Mouse (Mus musculus) midbrain, postnatal 0 days (tissue): Measurements from ENCODE around the gene B3gnt2. TPM values are rescaled to one million over a fixed set of nuclear protein-coding genes. Genes with fewer than 3 reads are reported as not detected.
A peak's percentile ranks its signal among the peaks of the same experiment; 100 is the strongest.

Experiments
- ATAC-seq: fragments of 200-750 bp; cut with Nextera tagmentation; 2 replicates; pipeline ENCODE4 v1.8.0; 2017; ENCODE audit warnings: moderate number of reproducible peaks, mild to moderate bottlenecking, moderate TSS enrichment, moderate library complexity; ENCODE audit not compliant: low FRiP score
- DNase-seq: peaks from one replicate; pipeline ENCODE4 v3.0.0-alpha.2; 2015; ENCODE audit warnings: low spot score
- H3K27ac ChIP-seq: fragments of 300-500 bp; sonication (generic); 2 replicates; pipeline ENCODE4 v1.5.1; 2014; ENCODE audit warnings: low read depth, mild to moderate bottlenecking, low read length, mixed read lengths
- H3K27me3 ChIP-seq: fragments of 300-500 bp; sonication (generic); 2 replicates; pipeline ENCODE4 v1.6.1; 2014; ENCODE audit warnings: low read length, control low read depth, mixed read lengths; ENCODE audit not compliant: insufficient read depth
- H3K36me3 ChIP-seq: fragments of 300-500 bp; sonication (generic); 2 replicates; pipeline ENCODE4 v1.6.1; 2014; ENCODE audit warnings: low read length, control low read depth, mixed read lengths; ENCODE audit not compliant: insufficient read depth
- H3K4me1 ChIP-seq: fragments of 300-500 bp; sonication (generic); 2 replicates; pipeline ENCODE4 v1.6.1; 2014; ENCODE audit warnings: mild to moderate bottlenecking, control low read depth, antibody characterized with exemption, low read length, mixed read lengths; ENCODE audit not compliant: insufficient read depth
- H3K4me2 ChIP-seq: fragments of 300-500 bp; sonication (generic); 2 replicates; pipeline ENCODE4 v1.6.1; 2014; ENCODE audit warnings: low read depth, mild to moderate bottlenecking, low read length, mixed read lengths; ENCODE audit not compliant: poor library complexity, severe bottlenecking
- H3K4me3 ChIP-seq: fragments of 300-500 bp; sonication (generic); 2 replicates; pipeline ENCODE4 v1.5.1; 2014; ENCODE audit warnings: low read depth, mild to moderate bottlenecking, low read length, moderate library complexity
- H3K9ac ChIP-seq: fragments of 300-500 bp; sonication (generic); replicated peaks from 2 replicates; pipeline ENCODE4 v1.6.1; 2014; ENCODE audit warnings: mild to moderate bottlenecking, low read length, moderate library complexity, mixed read lengths; ENCODE audit not compliant: poor library complexity, severe bottlenecking
- H3K9me3 ChIP-seq: fragments of 300-500 bp; sonication (generic); 2 replicates; pipeline ENCODE4 v1.6.1; 2016; ENCODE audit warnings: low read length, control low read depth
- CTCF ChIP-seq: IDR thresholded peaks from 2 replicates; pipeline ENCODE4 v1.5.1; 2016; ENCODE audit warnings: antibody characterized with exemption, mild to moderate bottlenecking
- WGBS: fragments of 180-500 bp; shearing (Covaris S2); extraction: QIAGEN DNeasy Blood & Tissue Kit; methylation state at CpG from one replicate; pipeline ENCODE4 v1.1.7; 2014; 5-methylcytosine and 5-hydroxymethylcytosine counted together
- polyA plus RNA-seq: library from polyadenylated mRNA; unstranded; fragments of >200 nt; fragmentation: Nextera tagmentation; extraction: Ambion mirVana; gene quantifications from 2 replicates; pipeline ENCODE4 v1.2.1, GENCODE M21; 2015
- total RNA-seq: library from RNA; depleted of rRNA; stranded (reverse); fragments of >200 nt; gene quantifications from 2 replicates; pipeline ENCODE4 v1.2.3, GENCODE M21; 2014

The B3gnt2 gene
- total and polyA plus RNA-seq, 2 experiments from 2014 or later: 2.0 to 6.2 TPM

DNA sequence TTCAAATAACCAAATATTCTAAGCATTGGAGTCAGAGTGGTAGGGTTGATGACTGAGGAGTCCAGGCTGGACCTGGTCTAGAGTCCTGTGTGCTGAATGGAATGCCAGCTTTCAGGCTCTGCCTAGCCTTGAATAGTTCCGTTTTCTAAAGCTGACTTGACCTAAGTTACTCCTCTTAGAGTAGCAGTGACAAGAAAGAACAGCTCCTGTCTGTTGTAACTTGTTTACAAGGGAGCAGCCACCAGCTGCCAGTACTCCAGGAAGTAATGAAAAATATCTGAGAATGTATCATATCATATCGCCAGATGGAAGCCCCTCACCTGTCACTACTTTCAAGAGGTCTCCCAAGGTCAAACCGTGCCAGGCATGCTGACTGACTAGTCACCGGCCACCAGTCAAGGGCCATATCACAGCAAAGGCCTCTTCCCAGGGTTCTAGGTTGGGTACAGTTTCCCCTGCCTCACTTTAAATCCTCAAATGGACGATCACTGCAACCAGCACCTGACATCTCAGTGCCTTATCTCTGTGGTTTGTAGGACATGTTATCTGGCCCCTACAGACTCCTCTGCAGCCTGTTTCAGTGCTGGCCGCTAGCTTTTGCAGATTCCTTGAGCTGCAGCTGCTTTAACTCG is 51.2 kb downstream of the B3gnt2 start:
- no peak overlapping the region for H3K4me3 ChIP-seq
- no peaks in the 10 kb centered on the region for H3K27me3 ChIP-seq
- DNase-seq: no peak
- no peak for ATAC-seq
- TF ChIP-seq CTCF: no peak
- H3K9ac ChIP-seq: no peak overlapping the region
- H3K4me1 ChIP-seq: no peaks in the 10 kb centered on the region
- H3K4me2 ChIP-seq: no peak overlapping the region
- H3K9me3 ChIP-seq: no peaks in the 10 kb centered on the region
- H3K27ac ChIP-seq: no peak overlapping the region
- 86% methylated on average over 7 of the region's 7 CpGs for WGBS
- no peaks in the 10 kb centered on the region for H3K36me3 ChIP-seq

DNA sequence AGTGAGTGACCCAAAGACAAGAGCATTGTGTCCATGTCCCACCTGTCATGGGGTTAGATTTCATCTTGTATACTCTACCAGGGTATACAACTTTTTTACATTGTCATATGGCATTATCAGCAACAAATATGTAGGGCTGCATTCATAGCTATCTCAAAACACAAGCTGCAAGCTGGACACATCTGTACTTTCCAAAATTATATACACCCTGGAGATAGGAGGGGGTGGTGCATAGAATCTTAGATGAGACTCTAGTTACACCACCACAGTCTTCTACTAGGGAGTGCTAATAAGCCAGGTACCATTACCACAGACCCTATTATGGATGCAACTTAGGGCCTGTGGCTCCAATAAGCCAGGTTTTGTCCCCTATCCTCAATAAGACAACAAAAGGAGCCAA is 52.7 kb downstream of the B3gnt2 start:
- Histone ChIP-seq H3K4me1 (no peaks in the 10 kb centered on the region), H3K4me2 (no peak overlapping the region), H3K27ac (no peak overlapping the region), H3K9me3 (no peaks in the 10 kb centered on the region), H3K4me3 (no peak overlapping the region), H3K27me3 (no peaks in the 10 kb centered on the region), H3K36me3 (no peaks in the 10 kb centered on the region), H3K9ac (no peak overlapping the region)
- TF ChIP-seq CTCF: no peak
- DNase-seq (no peak), ATAC-seq (no peak)

DNA sequence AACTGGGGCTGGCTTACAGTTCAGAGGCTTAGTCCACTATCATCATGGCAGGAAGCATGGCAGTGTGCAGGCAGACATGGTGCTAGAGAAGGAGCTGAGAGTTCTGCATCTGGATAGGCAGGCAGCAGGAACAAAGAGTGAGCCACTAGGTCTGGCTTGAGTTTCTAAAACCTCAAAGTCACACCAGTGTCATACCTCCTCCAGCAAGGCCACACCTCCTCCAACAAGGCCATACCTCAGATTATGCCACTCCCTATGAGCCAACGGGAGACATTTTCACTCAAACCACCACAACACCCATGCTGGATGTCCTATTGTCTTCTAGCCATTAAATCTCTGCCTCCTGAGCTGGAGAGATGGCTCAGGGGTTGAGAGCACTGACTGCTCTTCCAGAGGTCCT is 55.6 kb downstream of the B3gnt2 start:
- Histone ChIP-seq H3K4me2 (no peak overlapping the region), H3K9ac (no peak overlapping the region), H3K9me3 (no peaks in the 10 kb centered on the region), H3K4me1 (no peaks in the 10 kb centered on the region), H3K4me3 (no peak overlapping the region), H3K36me3 (no peaks in the 10 kb centered on the region), H3K27me3 (no peaks in the 10 kb centered on the region), H3K27ac (no peak overlapping the region)
- TF ChIP-seq CTCF: no peak
- ATAC-seq (no peak), DNase-seq (no peak)
- WGBS: 76% methylated on average over 1 of the region's 1 CpGs

DNA sequence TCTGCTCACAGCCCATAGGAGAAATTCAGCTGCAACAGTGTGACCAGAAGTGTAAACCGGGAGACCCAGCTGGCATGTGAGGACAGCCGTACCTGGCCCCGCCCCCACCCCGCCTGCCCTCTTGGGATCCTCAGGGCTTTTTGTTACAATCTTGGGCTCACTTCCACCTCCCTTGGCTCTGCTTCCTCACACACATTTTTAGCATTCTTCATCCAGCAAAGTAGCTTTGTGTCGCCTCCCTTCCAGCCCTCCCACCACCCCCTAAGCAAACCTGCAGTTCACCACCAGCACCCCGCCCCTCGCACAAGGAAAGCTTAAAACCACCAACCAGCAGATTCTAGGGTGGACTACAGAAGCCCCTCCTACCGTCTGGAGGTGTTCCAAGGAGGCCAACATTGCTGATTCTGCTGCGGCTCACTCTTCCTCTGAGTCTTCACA is 60.8 kb downstream of the B3gnt2 start:
- no peak for TF ChIP-seq CTCF
- peak; percentile 20; the same call in 1 of the 2 replicates for ATAC-seq
- WGBS: 43% methylated on average over 9 of the region's 9 CpGs

DNA sequence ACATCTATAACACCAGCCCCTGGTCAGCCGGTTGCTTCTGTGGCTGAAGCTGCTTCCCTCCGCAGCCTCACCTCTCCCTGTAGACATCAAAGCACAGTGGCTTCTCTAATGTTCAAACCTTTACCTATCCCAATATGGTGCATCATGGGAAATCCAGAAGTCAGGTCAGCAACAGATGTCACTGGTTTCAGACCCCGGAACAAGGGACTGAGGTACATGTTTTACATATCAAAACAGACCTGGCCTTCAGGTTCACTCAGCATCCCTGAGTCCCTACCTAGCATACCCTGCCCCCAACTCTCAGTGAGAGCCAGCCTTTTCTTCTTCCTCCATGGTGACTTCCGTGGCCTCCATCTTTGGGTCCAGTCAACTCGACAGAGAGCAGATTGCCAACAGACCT is 61.8 kb downstream of the B3gnt2 start:
- no peaks in the 10 kb centered on the region for H3K9me3 ChIP-seq
- 81% methylated on average over 5 of the region's 5 CpGs for WGBS
- H3K4me2 ChIP-seq: no peak overlapping the region
- ATAC-seq (no peak), DNase-seq (no peak)
- H3K9ac ChIP-seq: no peak overlapping the region
- no peak for TF ChIP-seq CTCF
- H3K36me3 ChIP-seq: no peaks in the 10 kb centered on the region
- H3K4me3 ChIP-seq: no peak overlapping the region
- H3K27me3 ChIP-seq: no peaks in the 10 kb centered on the region
- no peaks in the 10 kb centered on the region for H3K4me1 ChIP-seq
- no peak overlapping the region for H3K27ac ChIP-seq

More for the DNA sequence above, 60.8 kb downstream of the B3gnt2 start:
- DNase-seq: peak; percentile 27
- H3K4me3 ChIP-seq: no peak overlapping the region
- no peaks in the 10 kb centered on the region for H3K9me3 ChIP-seq
- H3K4me2 ChIP-seq: no peak overlapping the region
- H3K4me1 ChIP-seq: no peaks in the 10 kb centered on the region
- H3K27me3 ChIP-seq: no peaks in the 10 kb centered on the region
- no peak overlapping the region for H3K9ac ChIP-seq
- H3K27ac ChIP-seq: no peak overlapping the region
- no peaks in the 10 kb centered on the region for H3K36me3 ChIP-seq

DNA sequence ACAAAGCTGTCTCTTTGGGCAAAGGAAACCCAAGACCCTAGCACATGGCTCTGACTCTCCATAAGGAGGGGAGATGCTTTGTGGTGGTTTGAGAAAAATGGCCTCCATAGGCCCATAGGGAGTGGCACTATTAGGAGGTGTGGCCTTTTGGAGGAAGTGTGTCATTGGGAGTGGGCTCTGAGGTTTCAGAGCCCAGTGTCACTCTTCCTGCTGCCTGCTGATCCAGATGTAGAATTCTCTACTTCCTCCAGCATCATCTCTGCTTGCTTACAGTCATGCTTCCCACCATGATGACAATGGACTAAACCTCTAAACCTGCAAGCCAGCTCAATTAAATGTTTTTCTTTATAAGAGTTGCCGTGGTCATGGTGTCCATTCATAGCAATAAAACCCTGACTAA is 66.0 kb downstream of the B3gnt2 start:
- H3K4me1 ChIP-seq: no peaks in the 10 kb centered on the region
- no peak for ATAC-seq
- 88% methylated on average over 1 of the region's 1 CpGs for WGBS
- no peak overlapping the region for H3K27ac ChIP-seq
- no peak for DNase-seq
- no peak overlapping the region for H3K9ac ChIP-seq
- no peaks in the 10 kb centered on the region for H3K36me3 ChIP-seq
- H3K4me2 ChIP-seq: no peak overlapping the region
- H3K9me3 ChIP-seq: no peaks in the 10 kb centered on the region
- no peak for TF ChIP-seq CTCF
- no peaks in the 10 kb centered on the region for H3K27me3 ChIP-seq
- H3K4me3 ChIP-seq: no peak overlapping the region
